Mouse (Mus musculus) kidney, adult 8-10 months (tissue): ENCODE data around the gene Il1rn.

ENCODE experiments used
- DNase-seq, 2 experiments: peaks; one replicate each; pipeline ENCODE4 v3.0.0; 2022

Il1rn gene

GRCm38 (mm10) chr2:24336545-24336944 lies at the start of gene Il1rn:
TSS of gene Il1rn (plus strand) at chr2:24336853.
- no peak for DNase-seq

- DNase-seq = no peak
Observed at GRCm38 (mm10) chr2:24290896-24291295, 45.8 kb upstream of the Il1rn start, which contains the start of gene Il1f10. TSS of gene Il1f10 (plus strand) at chr2:24291196.

- DNase-seq = no peak
Observed at GRCm38 (mm10) chr2:24294616-24295015, 42.0 kb upstream of the Il1rn start.

GRCm38 (mm10) chr2:24296837-24297236 lies 39.8 kb upstream of the Il1rn start:
- DNase-seq = peak; percentile 13 to 30

GRCm38 (mm10) chr2:24311302-24312001 lies 25.2 kb upstream of the Il1rn start:
- no peak for DNase-seq

GRCm38 (mm10) chr2:24316919-24317318 lies 19.7 kb upstream of the Il1rn start:
- DNase-seq = no peak

GRCm38 (mm10) chr2:24317919-24318598 lies 18.6 kb upstream of the Il1rn start:
- no peak for DNase-seq

- DNase-seq = peak in 1 of 2 experiments; percentile 9
Observed at GRCm38 (mm10) chr2:24335333-24335732, 1.3 kb upstream of the Il1rn start.

GRCm38 (mm10) chr2:24341395-24341885 lies 4.8 kb downstream of the Il1rn start:
- DNase-seq = no peak

- no peak for DNase-seq
Observed at GRCm38 (mm10) chr2:24344619-24345018, 8.0 kb downstream of the Il1rn start.

- DNase-seq = no peak
Observed at GRCm38 (mm10) chr2:24345056-24345455, 8.4 kb downstream of the Il1rn start.

GRCm38 (mm10) chr2:24347926-24348325 lies 11.3 kb downstream of the Il1rn start:
- no peak for DNase-seq

GRCm38 (mm10) chr2:24351159-24351558 lies 14.5 kb downstream of the Il1rn start:
- DNase-seq = no peak

- DNase-seq = no peak
Observed at GRCm38 (mm10) chr2:24353042-24353441, 16.4 kb downstream of the Il1rn start.

GRCm38 (mm10) chr2:24357642-24358041 lies 21.0 kb downstream of the Il1rn start:
- peak in 1 of 2 experiments; percentile 25 for DNase-seq

- no peak for DNase-seq
Observed at GRCm38 (mm10) chr2:24359347-24359746, 22.7 kb downstream of the Il1rn start.

GRCm38 (mm10) chr2:24363818-24364217 lies 27.2 kb downstream of the Il1rn start:
- DNase-seq = no peak

GRCm38 (mm10) chr2:24366214-24366975 lies 29.7 kb downstream of the Il1rn start:
- DNase-seq = no peak

- peak; percentile 59 to 64 for DNase-seq
Observed at GRCm38 (mm10) chr2:24367030-24367894, 30.6 kb downstream of the Il1rn start, which contains the start of gene Psd4. TSS of gene Psd4 (plus strand) at chr2:24367580.

GRCm38 (mm10) chr2:24367895-24368261 lies 31.2 kb downstream of the Il1rn start:
- DNase-seq = no peak

GRCm38 (mm10) chr2:24378747-24379450 lies 42.2 kb downstream of the Il1rn start:
- DNase-seq = no peak
